Mouse (Mus musculus) large intestine, adult 2 months (tissue): Measurements from ENCODE around the gene Ankra2. TPM values are rescaled to one million over a fixed set of nuclear protein-coding genes. Genes with fewer than 3 reads are reported as not detected.

ENCODE experiments used
- DNase-seq: peaks from one replicate; pipeline ENCODE4 v3.0.0-alpha.2; 2012; ENCODE audit warnings: low read depth, low spot score
- WGBS: fragments of 180-500 bp; shearing (Covaris S2); methylation state at CpG from one replicate; pipeline ENCODE4 v1.1.7; 2018; 5-methylcytosine and 5-hydroxymethylcytosine counted together
- polyA plus RNA-seq: library from polyadenylated mRNA; depleted of rRNA; stranded (reverse); fragments of >200 nt; gene quantifications from 2 replicates; pipeline ENCODE4 v1.2.3, GENCODE M21; 2012; rRNA removed

Ankra2 gene
- polyA plus RNA-seq = 11.7 and 15.3 TPM in 2 replicates

DNA sequence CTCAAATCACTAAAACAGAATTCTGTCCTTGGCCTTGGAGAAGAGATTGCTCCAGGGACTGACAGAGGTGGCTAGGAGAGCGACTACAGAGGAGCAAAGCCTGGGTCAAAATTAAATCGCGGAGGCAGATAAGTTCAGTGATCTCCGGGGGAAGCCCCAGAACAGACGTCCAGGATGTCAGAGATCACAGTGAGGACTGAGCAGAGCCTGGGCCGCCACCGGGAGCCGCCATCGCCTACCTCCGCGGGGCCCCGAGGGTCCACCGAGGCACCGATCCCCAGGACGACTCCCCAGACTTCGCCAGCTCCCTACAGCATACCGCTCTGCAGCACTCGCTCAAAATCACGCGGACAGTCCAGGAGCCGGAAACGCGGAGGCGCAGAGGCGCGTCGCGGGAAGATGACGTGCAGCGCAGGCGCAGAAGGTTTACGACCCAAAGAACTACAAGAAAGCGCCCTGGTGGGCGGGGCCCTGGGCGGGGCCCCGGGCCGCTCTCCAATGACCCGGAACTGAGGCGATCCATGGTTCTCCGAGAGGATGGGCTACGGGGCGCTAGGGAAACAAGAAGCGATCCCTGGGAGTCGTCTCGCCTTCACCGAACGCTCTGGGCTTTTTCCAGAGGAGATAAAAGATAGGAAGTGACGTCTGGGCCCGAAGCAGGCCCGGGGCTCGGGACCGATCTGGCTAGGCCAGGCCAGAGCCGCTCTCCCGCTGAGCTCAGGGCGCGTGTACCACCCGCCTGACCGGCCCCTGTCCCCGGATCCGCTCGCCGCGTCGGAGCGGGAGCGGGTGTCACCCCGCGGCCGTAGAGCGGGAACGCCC, at the start of gene Ankra2, which contains the start of gene Utp15:
Ankra2 (plus strand) TSS at position 439 of the 822 bp plus-strand sequence.
Utp15 (minus strand) TSS at position 406 of the 822 bp plus-strand sequence.
- WGBS = under 1% methylated on average over 71 of the region's 71 CpGs
- peak; percentile 85 for DNase-seq

DNA sequence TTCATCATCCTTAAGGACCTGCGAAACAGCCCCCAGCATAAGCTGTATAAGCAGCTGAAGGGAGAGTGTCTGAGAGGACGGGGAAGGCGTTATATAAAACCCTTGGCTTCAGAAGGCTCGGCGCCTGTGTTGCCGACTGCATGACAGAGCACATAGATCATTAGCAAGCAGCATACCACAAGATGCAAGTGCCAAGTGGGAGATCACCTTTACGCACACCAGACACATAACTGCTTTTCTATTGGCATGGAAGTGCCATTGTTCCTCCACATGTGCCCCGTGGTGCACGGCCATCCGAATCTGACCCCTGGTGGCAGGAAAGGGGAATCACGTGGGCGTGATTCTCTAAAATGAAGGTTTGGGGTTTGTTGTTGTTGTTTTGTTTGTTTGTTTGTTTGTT, 40.0 kb upstream of the Ankra2 start:
- 30% methylated on average over 12 of the region's 12 CpGs for WGBS
- no peak for DNase-seq

DNA sequence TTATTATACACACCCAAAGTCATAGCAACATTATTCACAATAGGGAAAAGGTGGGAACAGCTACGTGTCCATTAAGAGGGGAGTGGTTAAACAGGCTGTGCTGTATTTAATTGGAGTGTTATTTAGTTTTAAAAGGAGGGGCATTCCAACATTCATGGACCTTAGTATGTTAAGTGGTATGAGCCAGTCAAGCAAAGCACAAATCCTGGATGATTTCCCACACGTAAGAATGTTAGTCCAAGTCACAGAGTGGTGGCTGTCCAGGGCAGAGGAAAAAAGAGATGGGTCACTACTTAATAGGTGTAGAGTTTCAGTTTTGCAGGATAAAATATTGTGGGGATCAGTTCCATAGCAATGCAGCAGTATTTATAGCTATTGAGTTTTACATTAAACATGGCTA, 36.6 kb upstream of the Ankra2 start:
- no peak for DNase-seq
- WGBS = 54% methylated on average over 2 of the region's 2 CpGs

DNA sequence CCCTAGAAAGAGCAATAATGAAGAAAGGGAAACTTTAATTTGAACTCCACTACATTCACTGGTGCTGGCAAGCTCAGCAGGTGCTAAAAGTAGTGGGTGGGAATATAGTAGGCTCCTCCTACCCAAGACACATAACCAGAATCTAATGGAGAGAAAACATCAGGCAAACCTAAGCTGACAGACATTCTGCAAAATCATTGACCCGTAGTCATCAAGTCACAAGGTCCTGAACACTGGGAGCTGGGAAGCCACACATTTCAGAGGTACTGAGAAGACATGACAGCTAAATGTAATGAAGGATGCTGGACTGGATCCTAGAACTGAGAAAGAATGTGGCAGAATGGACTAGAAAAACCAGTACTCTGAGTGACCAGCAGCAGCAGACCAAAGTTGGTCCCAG, 32.4 kb upstream of the Ankra2 start:
- WGBS = 80% methylated on average over 1 of the region's 1 CpGs
- DNase-seq = no peak

DNA sequence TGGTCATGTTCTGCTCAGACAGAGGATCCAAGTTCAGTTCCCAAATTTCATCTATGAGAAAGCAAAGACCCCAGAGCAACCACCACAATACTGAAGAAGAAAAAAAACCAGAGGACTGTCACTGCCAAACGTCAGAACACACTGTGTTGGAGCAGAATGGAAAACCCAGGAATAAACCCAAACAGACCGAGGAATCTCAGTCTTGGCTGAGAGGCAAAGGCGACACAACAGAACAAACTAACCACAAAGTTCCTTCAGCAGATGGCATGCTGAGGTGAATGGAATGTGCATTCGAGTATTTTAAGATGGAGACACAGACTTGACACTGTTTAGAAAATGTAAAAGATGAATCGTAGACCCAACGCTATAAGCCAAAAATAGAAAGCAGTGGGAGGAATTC, 27.4 kb upstream of the Ankra2 start:
- DNase-seq = no peak
- WGBS = 65% methylated on average over 6 of the region's 6 CpGs

DNA sequence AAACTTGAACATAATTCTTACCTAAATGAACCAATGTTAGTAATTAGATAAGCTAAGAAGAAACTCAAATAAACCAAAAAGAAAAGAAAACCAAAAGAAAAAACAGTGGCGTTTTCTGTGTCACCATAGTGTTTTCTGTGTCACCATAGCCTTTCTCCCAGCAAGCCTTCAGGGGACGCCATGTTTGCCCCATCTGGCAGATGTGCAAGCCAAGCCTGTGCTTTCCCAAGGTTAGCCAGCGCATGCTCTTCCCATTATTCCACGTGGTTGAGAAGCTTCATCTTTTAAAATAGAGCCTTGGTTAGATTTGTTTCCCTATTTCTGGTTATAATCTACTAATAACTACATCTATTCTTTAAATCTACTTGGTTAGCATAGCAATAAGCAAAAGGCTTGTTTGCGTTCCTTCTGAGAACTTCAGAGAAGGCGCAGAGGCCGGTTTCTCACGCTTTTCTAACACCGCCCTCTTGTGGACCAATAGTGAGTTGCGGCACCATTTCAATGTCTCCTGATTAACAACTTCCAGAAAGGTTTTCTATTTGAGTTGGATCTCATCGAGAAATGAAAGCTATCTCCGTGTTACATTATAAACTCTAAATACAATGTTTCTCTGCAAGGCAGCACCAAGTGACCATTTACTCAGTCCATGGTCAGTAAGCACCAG, 22.8 kb upstream of the Ankra2 start:
- peak; percentile 76 for DNase-seq
- 16% methylated on average over 12 of the region's 12 CpGs for WGBS

DNA sequence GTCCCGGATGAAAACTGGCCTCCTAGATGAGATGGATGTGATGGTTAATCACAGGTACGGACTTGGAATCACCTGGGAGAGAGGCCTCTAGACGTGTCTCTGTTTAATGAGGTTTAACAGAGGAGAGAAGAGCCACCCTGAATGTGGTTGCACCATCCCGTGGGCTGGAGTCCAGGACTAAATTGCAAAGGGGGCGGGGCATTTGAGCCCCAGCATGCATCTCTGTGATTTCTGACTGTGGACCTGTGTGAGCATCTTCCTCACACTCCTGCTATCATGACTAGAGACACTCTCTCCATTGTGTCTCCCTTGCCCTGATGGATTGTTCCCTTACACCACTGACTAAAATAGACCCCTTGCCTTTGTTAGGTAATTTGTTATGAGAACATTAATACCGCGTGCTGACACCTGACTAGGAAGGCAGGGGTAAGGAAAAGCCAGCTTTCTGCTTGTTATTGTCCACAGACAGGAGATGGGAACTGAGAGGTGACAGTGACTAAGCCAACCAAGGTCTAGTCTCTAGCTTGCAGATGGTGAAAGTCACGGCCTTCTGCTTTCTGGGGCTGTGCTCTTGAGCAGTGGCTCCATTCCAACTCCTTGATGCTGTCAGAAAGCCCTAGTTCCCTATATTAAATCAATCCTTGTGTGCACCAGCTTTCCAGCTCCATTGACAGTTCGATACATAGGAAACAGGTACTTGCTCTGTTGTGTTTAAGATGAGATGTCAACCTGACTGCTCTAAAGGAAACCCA, 21.2 kb upstream of the Ankra2 start:
- no peak for DNase-seq
- 54% methylated on average over 9 of the region's 9 CpGs for WGBS

DNA sequence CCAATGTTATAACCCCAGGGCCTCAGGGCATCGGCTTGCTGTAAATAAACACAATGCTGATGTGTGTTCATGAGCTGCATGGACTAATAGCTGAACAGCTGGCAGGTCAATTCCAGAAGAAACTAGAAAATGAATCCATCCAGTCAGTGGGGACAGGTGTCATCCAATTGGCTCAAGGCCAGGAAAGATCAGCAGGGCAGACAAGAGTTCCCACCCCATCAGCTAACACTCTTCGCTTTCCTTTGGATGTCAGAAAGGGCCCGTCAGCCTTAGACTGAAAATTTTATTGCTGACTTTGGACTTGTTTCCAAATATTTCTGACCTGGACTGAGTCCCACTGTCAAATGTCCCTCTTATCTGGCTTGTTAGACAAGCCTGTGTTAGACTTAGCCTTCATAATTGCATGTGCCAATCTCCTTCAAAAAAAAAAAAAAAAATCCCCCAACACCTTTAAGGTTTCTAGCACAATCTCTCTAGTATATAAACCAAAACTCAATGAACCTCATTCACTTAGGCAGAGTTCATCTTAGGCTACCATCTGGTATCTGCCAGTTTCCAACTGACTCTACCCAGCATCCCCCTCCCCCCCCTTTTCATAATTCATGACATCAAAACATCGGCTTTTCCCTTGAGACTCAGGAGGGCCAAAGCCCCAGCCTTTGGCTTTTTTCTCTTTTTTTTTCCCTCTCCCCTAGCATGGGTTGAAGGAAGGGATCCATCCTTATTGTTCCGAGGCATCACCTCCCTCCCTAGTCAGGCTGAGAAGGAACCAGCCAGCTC, 18.1 kb upstream of the Ankra2 start:
- WGBS = 43% methylated on average over 5 of the region's 5 CpGs

DNA sequence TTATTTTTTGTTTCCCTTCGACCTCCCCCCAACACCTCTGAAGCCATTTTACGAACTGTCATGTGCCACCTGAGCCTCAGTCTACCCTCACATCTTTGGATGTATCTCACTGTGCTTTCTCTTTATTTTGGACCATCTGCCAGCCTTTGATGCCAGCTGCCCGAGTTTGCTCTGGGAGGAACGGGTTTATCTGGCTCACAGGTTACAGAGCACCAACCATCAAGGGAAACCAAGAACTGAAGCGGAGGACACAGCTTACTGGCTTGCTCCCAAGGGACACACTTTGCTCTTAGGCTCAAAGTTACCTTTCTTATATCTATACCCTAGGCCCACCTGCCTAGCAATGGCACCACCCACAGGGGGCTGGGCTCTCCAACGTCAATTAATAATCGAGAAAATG, 17.5 kb upstream of the Ankra2 start:
- 58% methylated on average over 7 of the region's 7 CpGs for WGBS

More for the DNA sequence above, 18.1 kb upstream of the Ankra2 start:
- no peak for DNase-seq

DNA sequence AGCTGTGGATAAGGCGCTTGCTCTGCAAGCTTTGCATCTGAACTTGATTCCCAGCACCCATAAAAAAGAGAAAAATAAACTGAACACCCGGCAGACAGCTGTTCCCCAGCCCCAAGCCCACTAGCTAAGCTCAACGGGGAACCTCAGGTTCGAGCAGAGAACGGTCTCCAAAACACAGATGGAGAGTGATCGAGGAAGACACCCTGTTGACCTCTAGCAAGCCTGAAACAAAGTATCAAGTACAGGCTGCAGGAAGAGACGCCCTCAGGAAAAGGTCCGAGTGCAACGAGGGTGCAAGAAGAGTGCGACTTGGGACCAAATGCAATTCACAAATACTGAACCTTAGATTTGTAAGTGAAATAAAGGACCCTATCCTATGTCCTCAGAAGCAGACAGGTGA, 13.3 kb upstream of the Ankra2 start:
- DNase-seq = no peak
- 83% methylated on average over 10 of the region's 10 CpGs for WGBS

More for the DNA sequence above, 17.5 kb upstream of the Ankra2 start:
- DNase-seq = no peak

DNA sequence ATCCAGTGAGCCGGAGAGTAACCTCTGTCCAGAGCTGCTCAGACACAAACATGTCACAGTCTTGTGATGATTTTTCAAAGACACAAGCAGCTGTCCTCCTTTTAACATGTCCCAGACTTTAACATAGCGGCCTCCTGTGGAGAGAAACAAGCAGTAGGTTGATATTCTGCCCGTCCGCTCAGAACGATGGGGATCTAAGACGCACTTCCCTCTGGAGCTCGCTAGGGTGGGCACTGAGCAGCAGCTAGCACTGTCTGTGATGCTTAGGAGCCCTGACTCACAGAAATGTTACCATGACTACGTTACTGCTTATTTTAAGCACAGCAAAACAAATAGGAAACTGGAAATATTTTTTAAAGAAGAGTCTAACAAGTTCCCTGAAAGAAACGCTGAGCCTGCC, 8.0 kb upstream of the Ankra2 start:
- WGBS = 75% methylated on average over 9 of the region's 9 CpGs
- DNase-seq = no peak

DNA sequence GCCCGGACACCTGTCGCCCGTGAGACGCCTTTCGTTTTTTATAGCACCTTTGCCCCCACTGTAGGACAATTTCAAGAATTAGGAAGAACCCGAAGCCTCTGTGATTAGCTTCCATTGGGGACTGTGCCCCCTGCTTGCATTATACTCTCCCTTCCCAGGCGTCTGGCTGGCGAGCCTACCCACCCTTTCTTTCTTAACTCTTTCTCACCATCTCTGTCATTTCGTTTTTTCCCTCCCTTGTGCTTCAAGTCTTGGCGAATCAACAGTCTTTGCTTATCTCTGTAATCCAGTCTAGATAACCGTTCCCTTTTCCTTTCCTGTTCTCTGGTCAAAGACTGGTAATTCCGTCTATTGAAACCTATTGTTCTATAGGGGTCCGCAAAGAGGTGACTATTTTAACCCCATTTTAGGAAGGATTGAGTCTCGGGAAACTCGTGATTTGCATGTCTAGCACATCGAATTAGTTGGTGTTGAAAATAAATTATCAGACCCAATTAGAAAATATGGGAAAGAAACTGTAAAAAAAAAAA, 649 bp downstream of the Ankra2 start:
- no peak for DNase-seq
- WGBS = under 1% methylated on average over 16 of the region's 16 CpGs

DNA sequence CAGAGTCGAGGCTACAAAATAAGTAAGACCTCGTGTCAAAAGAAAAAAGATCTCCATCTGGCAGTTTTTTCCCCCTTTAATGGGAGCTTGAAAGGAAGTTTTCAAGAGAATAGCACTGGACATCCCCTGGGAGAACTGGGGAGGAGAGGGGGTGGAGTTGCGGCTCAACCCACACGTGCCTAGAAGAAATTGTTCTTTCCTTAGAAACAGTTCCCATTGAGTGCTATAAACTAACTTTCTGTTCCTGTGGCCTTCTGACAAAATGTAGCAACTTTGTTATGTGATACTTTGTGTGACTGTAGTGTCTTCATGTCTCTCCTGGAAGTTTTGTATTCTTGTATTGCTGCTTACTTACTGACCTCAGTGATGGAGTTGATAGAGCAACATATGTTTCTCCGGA, 1.2 kb downstream of the Ankra2 start:
- no peak for DNase-seq
- 28% methylated on average over 5 of the region's 5 CpGs for WGBS

DNA sequence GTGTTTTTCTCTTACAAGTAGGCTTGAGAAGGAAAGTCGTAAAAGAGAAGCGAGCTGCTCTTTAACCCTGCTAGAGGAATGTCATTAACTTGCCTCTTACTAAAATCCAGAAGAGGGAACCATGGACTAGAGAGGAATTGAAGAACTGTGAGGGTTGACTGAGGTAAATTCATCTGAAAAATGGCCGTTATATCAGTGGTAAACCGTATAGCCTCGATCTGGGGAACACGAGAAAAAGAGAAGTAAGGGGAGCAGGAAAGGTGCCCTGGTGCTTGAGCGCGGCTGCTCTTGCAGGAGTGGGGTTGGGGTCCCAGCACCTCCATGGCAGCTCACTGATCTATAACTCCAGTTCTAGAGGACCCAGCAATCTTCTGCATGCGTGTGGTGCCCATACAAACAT, 11.1 kb downstream of the Ankra2 start:
- no peak for DNase-seq
- WGBS = 83% methylated on average over 9 of the region's 9 CpGs

DNA sequence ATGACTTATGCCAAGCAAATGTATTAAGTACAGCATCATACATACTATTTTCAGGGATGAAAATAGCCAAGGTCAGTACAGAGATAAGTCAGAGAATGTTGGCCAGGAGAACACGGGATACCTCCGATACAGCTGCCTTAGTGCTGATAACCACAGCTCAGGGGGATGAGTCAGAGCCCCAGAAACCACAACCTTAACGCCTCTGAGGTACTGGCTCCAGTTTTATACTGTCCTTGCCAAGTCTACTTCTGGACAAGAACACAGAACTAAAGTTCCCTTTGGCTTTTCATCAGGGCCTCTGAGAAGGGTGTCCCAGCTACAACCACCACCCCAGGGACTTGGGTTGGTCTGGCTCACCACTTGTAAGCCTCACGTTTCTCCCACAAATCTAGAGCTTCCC, 12.8 kb downstream of the Ankra2 start:
- 65% methylated on average over 4 of the region's 4 CpGs for WGBS
- DNase-seq = no peak

DNA sequence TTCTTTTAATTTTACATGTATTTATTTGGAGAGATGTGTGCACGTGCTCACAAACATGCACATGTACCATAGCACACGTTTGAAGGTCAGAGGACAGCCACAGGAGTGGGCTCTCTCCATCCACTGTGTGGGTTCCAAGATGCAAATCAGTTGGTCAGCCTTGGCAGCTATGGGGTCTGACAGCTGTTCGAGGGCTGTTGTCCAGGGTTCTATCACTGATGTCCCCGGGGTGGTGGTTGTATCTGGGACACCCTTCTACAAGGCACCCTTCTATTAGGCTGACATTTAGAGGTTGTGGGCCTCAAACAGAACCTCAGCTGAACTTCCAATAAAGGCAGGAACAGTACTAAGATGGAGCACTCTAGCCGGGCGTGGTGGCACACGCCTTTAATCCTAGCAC, 13.4 kb downstream of the Ankra2 start:
- WGBS = 89% methylated on average over 7 of the region's 7 CpGs

DNA sequence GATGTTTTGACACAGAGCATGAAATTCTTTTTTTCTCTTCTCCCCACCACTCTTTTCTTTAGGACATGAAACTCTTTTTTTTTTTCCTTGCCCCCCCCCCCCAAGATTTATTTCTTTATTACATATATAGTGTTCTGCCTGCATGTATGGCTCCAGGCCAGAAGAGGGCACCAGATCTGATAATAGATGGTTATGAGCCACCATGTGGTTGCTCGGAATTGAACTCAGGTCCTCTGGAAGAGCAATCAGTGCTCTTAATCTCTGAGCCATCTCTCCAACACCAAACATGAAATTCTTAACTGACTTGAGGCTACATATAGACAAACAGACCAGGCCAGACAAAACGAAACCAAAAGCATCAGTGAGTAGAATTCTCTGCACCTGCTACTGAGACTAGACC, 14.6 kb downstream of the Ankra2 start:
- WGBS = 66% methylated on average over 2 of the region's 2 CpGs

More for the DNA sequence above, 13.4 kb downstream of the Ankra2 start:
- DNase-seq = no peak

DNA sequence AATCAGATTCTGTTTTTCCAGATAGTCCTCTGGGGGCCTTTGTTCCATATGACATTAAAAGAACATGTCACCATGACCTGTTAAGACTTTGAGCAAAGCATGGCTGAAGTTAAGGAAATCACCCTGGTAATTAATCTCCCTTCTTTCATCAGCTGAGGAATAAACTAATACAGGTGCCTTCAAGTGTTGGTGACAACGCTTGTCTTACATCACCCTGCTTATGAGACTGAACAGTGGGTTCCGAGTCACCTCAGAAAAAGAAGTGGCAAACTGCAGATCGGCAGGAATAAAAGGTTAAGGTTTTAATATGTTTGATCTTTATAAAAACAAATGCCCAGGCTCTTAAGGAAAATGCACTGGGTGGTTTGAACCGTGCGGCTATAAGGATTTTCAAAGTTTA, 16.8 kb downstream of the Ankra2 start, which contains the start of gene Gm21976:
Gm21976 (plus strand) TSS at position 202 of the 400 bp plus-strand sequence.
- DNase-seq = no peak
- WGBS = 79% methylated on average over 5 of the region's 5 CpGs

More for the DNA sequence above, 14.6 kb downstream of the Ankra2 start:
- no peak for DNase-seq

DNA sequence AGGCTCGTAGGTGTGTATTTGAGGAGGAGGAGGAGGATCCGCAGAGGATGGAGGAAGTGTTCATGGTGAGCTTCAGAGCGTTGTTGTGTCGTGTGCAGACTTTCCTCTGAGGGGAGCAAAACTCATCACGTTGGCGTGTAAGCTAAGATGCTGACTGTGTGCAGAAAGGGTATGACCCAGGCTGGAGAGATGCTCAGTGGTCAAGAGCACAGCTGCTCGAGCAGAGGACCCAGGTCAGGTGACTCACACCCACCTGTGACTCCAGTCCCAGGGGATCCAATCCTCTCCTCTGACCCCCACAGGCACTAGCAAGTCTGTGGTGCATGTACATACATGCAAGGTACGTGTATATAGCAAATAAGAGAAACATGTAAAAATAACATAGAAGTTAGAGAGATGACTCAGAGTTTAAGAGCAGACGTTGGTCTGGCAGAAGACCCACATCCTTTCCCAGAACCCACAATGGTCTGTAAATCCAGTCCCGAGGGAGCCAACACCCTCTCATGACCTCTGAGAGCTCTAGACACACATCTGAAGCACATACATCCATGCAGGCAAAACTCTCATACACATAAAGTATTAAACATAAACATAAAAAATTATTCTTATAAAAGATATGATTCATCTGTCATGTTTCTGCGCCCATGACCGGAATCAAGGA, 18.2 kb downstream of the Ankra2 start:
- DNase-seq = no peak
- 67% methylated on average over 12 of the region's 12 CpGs for WGBS
